Mouse (Mus musculus): ENCODE results near the gene Rrm2. TPM values are rescaled to one million over a fixed set of nuclear protein-coding genes. Genes with fewer than 3 reads are reported as not detected.

Rrm2 gene
- polyA plus RNA-seq, 1 experiment from 2014 or later, result 248 TPM

- H3K9me3 ChIP-seq, result no peaks in the 10 kb centered on the region
- WGBS, result 1% methylated on average over 27 of the region's 27 CpGs
- H3K4me3 ChIP-seq, result peak overlapping the region; percentile 95
- H3K9ac ChIP-seq, result peak overlapping the region; percentile 92
- no peaks in the 10 kb centered on the region for H3K27me3 ChIP-seq (replicated peaks)
- peak overlapping the region; percentile 84 for H3K27ac ChIP-seq (replicated peaks)
- H3K4me2 ChIP-seq, result peak overlapping the region; percentile 93
- peaks cover 64% of the 10 kb centered on the region for H3K4me1 ChIP-seq
- ATAC-seq (ENCODE audit: extremely low read depth, insufficient number of reproducible peaks, low FRiP score, low TSS enrichment), result no peak
- peaks cover 22% of the 10 kb centered on the region for H3K36me3 ChIP-seq
These were observed 1.1 kb upstream of the Rrm2 start for GRCm38 (mm10) chr12:24706764-24707479.

GRCm38 (mm10) chr12:24707480-24707802 lies 600 bp upstream of the Rrm2 start:
- no peak for ATAC-seq (ENCODE audit: extremely low read depth, insufficient number of reproducible peaks, low FRiP score, low TSS enrichment)

GRCm38 (mm10) chr12:24708824-24709218 lies 780 bp downstream of the Rrm2 start:
- no peaks in the 10 kb centered on the region for H3K9me3 ChIP-seq
- peak overlapping the region; percentile 92 for H3K9ac ChIP-seq
- peaks cover 60% of the 10 kb centered on the region for H3K4me1 ChIP-seq
- ATAC-seq (ENCODE audit: extremely low read depth, insufficient number of reproducible peaks, low FRiP score, low TSS enrichment), result no peak
- peak overlapping the region; percentile 93 for H3K4me2 ChIP-seq
- peak overlapping the region; percentile 84 for H3K27ac ChIP-seq (replicated peaks)
- H3K36me3 ChIP-seq, result peaks cover 41% of the 10 kb centered on the region
- WGBS, result under 1% methylated on average over 17 of the region's 17 CpGs
- H3K27me3 ChIP-seq (replicated peaks), result no peaks in the 10 kb centered on the region
- peak overlapping the region; percentile 95 for H3K4me3 ChIP-seq

More at GRCm38 (mm10) chr12:24707480-24707802, 600 bp upstream of the Rrm2 start:
- Histone ChIP-seq H3K36me3 (peaks cover 28% of the 10 kb centered on the region), H3K9me3 (no peaks in the 10 kb centered on the region), H3K27me3 (replicated peaks) (no peaks in the 10 kb centered on the region), H3K4me1 (peaks cover 69% of the 10 kb centered on the region), H3K4me2 (peak overlapping the region; percentile 93), H3K27ac (replicated peaks) (peak overlapping the region; percentile 84), H3K9ac (peak overlapping the region; percentile 92), H3K4me3 (peak overlapping the region; percentile 95)
- under 1% methylated on average over 9 of the region's 9 CpGs for WGBS

- no peaks in the 10 kb centered on the region for H3K9me3 ChIP-seq
- peak overlapping the region; percentile 84 for H3K27ac ChIP-seq (replicated peaks)
- H3K4me2 ChIP-seq, result peak overlapping the region; percentile 93
- WGBS, result 29% methylated on average over 6 of the region's 6 CpGs
- no peaks in the 10 kb centered on the region for H3K27me3 ChIP-seq (replicated peaks)
- peak overlapping the region; percentile 95 for H3K4me3 ChIP-seq
- H3K36me3 ChIP-seq, result peaks cover 46% of the 10 kb centered on the region
- peak overlapping the region; percentile 92 for H3K9ac ChIP-seq
- H3K4me1 ChIP-seq, result peaks cover 60% of the 10 kb centered on the region
- ATAC-seq (ENCODE audit: extremely low read depth, insufficient number of reproducible peaks, low FRiP score, low TSS enrichment), result no peak
These were observed 1.4 kb downstream of the Rrm2 start for GRCm38 (mm10) chr12:24709409-24709808.

GRCm38 (mm10) chr12:24709831-24710508 lies 1.9 kb downstream of the Rrm2 start:
- 35% methylated on average over 5 of the region's 5 CpGs for WGBS
- peaks cover 51% of the 10 kb centered on the region for H3K36me3 ChIP-seq

GRCm38 (mm10) chr12:24710672-24711071 lies 2.6 kb downstream of the Rrm2 start:
- ATAC-seq (ENCODE audit: extremely low read depth, insufficient number of reproducible peaks, low FRiP score, low TSS enrichment), result no peak
- WGBS, result 67% methylated on average over 5 of the region's 5 CpGs
- H3K4me1 ChIP-seq, result peaks cover 60% of the 10 kb centered on the region
- H3K4me2 ChIP-seq, result peak overlapping the region; percentile 93
- peak overlapping the region; percentile 95; the same call in 1 of the 2 replicates for H3K4me3 ChIP-seq
- no peak overlapping the region for H3K27ac ChIP-seq (replicated peaks)
- H3K9ac ChIP-seq, result peak overlapping the region; percentile 25; the same call in 1 of the 2 replicates
- peaks cover 53% of the 10 kb centered on the region for H3K36me3 ChIP-seq
- no peaks in the 10 kb centered on the region for H3K27me3 ChIP-seq (replicated peaks)
- H3K9me3 ChIP-seq, result no peaks in the 10 kb centered on the region

More at GRCm38 (mm10) chr12:24709831-24710508, 1.9 kb downstream of the Rrm2 start:
- peak overlapping the region; percentile 92 for H3K9ac ChIP-seq
- ATAC-seq (ENCODE audit: extremely low read depth, insufficient number of reproducible peaks, low FRiP score, low TSS enrichment), result no peak
- H3K27me3 ChIP-seq (replicated peaks), result no peaks in the 10 kb centered on the region
- H3K4me3 ChIP-seq, result peak overlapping the region; percentile 95
- no peaks in the 10 kb centered on the region for H3K9me3 ChIP-seq
- peak overlapping the region; percentile 84 for H3K27ac ChIP-seq (replicated peaks)
- peaks cover 60% of the 10 kb centered on the region for H3K4me1 ChIP-seq
- H3K4me2 ChIP-seq, result peak overlapping the region; percentile 93

- peaks cover 53% of the 10 kb centered on the region for H3K36me3 ChIP-seq
- 66% methylated on average over 8 of the region's 8 CpGs for WGBS
- H3K4me2 ChIP-seq, result 0 out of 2 replicates have a peak overlapping the region, but pooled peaks have one; percentile 7
- H3K27me3 ChIP-seq (replicated peaks), result no peaks in the 10 kb centered on the region
- H3K27ac ChIP-seq (replicated peaks), result peak overlapping the region; percentile 28; the same call in 1 of the 2 replicates
- H3K9ac ChIP-seq, result peak overlapping the region; percentile 6
- H3K4me3 ChIP-seq, result no peak overlapping the region
- ATAC-seq (ENCODE audit: extremely low read depth, insufficient number of reproducible peaks, low FRiP score, low TSS enrichment), result no peak
- no peaks in the 10 kb centered on the region for H3K9me3 ChIP-seq
- peaks cover 48% of the 10 kb centered on the region for H3K4me1 ChIP-seq
These were observed 4.4 kb downstream of the Rrm2 start for GRCm38 (mm10) chr12:24712396-24712795.

DNA sequence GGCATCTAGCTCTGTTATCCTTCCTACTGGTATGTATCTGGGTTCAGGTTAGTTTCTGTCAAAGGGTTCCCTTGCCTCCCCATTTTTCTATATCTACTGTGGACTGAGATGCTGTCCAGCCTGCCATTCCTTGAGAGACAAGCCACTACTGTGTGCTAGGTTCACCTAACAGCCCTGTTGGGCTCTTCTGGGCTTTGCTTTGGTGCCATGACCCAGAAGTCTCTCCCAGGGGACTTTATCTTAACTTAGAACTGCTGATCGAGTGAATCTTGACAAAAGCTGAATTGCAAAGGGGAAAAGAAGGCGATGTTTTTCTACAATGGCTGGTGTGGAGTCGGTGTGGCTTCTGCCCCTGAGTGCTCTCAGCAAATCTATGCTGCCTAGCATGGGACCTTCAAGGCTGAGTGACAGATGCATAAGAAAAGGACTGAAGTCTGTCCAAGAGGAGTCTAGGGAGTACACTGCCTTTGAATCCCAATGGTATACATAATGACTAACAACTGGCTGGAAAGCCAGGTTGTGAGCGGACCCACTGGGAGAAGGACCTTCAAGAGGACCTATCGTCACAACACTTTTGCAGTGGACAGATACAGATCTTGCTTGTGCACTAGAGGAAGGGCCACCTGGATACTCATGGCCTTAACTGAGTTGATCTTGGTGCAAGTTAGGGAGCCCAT lies 6.7 kb downstream of the Rrm2 start:
- no peak overlapping the region for H3K4me3 ChIP-seq
- peak overlapping the region; percentile 44; the same call in 1 of the 2 replicates for H3K9ac ChIP-seq
- H3K9me3 ChIP-seq, result no peaks in the 10 kb centered on the region
- no peak overlapping the region for H3K4me2 ChIP-seq
- no peaks in the 10 kb centered on the region for H3K27me3 ChIP-seq (replicated peaks)
- 66% methylated on average over 5 of the region's 5 CpGs for WGBS
- H3K4me1 ChIP-seq, result peaks cover 39% of the 10 kb centered on the region
- H3K27ac ChIP-seq (replicated peaks), result no peak overlapping the region; the same call in 1 of the 2 replicates
- no peak for ATAC-seq (ENCODE audit: extremely low read depth, insufficient number of reproducible peaks, low FRiP score, low TSS enrichment)
- H3K36me3 ChIP-seq, result peaks cover 48% of the 10 kb centered on the region

- Histone ChIP-seq H3K27me3 (replicated peaks) (no peaks in the 10 kb centered on the region), H3K9ac (no peak overlapping the region), H3K36me3 (peaks cover 46% of the 10 kb centered on the region), H3K4me2 (no peak overlapping the region), H3K27ac (replicated peaks) (no peak overlapping the region; the same call in 1 of the 2 replicates), H3K9me3 (no peaks in the 10 kb centered on the region), H3K4me1 (peaks cover 34% of the 10 kb centered on the region), H3K4me3 (no peak overlapping the region)
- no peak for ATAC-seq (ENCODE audit: extremely low read depth, insufficient number of reproducible peaks, low FRiP score, low TSS enrichment)
- 68% methylated on average over 2 of the region's 2 CpGs for WGBS
These were observed 7.3 kb downstream of the Rrm2 start for GRCm38 (mm10) chr12:24715268-24715896.

DNA sequence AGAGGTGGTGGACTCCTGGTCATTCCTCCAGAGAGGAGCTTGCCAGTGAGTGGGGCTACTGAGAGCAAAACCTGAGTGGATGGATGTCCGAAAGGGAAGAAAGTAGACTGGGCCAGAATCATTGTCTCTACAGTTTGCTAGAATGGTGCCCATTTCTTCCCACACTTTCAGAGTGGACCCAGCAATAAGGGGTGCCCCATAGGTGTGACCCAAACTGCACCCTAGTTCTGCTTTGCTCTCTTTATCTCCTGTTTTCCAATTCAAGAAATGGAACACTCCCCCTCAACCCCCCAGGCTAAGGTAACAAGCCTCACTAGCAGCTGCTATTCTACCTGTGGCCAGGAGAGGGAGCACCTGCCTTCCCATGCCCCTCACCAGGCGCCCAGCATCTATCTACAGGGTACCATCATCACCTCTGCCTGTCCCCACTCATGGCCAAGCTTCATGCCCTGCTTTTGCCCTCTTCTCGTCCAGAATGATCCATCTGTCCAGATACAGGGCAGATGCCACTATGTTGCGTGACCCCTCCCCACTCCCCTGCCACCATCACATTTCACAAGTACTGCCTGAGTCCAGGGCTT lies 8.8 kb downstream of the Rrm2 start:
- WGBS, result 38% methylated on average over 4 of the region's 4 CpGs
- H3K27me3 ChIP-seq (replicated peaks), result no peaks in the 10 kb centered on the region
- no peaks in the 10 kb centered on the region for H3K9me3 ChIP-seq
- no peak overlapping the region for H3K4me3 ChIP-seq
- H3K27ac ChIP-seq (replicated peaks), result no peak overlapping the region
- ATAC-seq (ENCODE audit: extremely low read depth, insufficient number of reproducible peaks, low FRiP score, low TSS enrichment), result peak; percentile 11; the same call in 1 of the 2 replicates
- H3K9ac ChIP-seq, result no peak overlapping the region
- H3K36me3 ChIP-seq, result peaks cover 31% of the 10 kb centered on the region
- H3K4me1 ChIP-seq, result peaks cover 20% of the 10 kb centered on the region
- H3K4me2 ChIP-seq, result no peak overlapping the region
